Mouse (Mus musculus): Measurements from ENCODE around the gene Nutf2.

DNA sequence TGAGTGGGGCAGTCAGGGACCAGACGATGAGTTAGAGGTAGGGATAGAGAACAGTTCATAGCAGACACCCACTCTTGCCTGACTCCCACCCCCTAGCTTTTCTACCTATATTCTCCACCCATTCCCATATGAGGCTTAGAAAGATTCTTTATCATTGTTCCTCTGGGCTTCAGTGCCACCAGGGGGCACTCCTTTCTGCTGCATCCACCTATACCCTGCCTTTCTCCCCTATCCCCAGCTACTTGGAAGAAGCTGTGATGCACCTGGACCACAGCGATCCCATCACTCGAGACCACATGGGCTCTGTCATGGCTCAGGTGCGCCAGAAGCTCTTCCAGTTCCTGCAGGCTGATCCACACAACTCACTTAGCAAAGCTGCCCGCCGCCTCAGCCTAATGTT, 32.1 kb downstream of the Nutf2 start:
- TF ChIP-seq POLR2A (IDR thresholded peaks at IDR 0.05; ENCODE audit: low read depth, low read length) (no peak), CTCF (IDR thresholded peaks at IDR 0.05; ENCODE audit: extremely low read depth, insufficient read depth, insufficient read length, insufficient replicate concordance) (no peak)
